Mouse (Mus musculus) thymus, adult 2 months (tissue): Measurements from ENCODE around the gene Ttc6.

Source experiments
- CTCF ChIP-seq: fragments of 200-500 bp; IDR thresholded peaks from 2 replicates; pipeline ENCODE4 v1.5.1; 2012; ENCODE audit warnings: mild to moderate bottlenecking, control low read depth, low read length, moderate library complexity, borderline replicate concordance; ENCODE audit not compliant: control insufficient read depth, poor library complexity, insufficient read depth; ENCODE audit errors: extremely low read depth
- POLR2A ChIP-seq: fragments of 200-500 bp; IDR thresholded peaks from 2 replicates; pipeline ENCODE4 v1.6.1; 2012; ENCODE audit warnings: mild to moderate bottlenecking, low read length, control low read depth, moderate library complexity; ENCODE audit not compliant: control insufficient read depth, poor library complexity, insufficient read depth; ENCODE audit errors: extremely low read depth

DNA sequence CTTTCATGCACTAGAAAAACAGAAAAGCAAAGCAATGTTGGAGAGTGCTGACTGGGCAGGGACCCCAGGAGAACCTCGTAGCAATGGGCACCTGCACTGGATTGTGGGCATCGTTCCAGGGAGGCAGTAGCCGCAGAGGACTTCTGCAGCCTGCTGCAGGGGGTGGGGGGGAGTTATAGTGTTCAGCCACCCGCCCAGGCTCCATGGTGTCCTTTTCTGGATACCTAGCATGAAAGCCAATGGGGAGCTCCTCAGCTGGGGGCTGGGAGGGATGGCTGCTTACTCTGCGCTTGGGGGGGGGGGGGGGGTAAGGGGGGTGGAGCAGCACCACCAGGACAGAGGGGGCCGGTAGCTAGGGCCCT lies 29.4 kb upstream of the Ttc6 start:
- TF ChIP-seq CTCF (no peak), POLR2A (no peak)
